Comparison of ENCODE assay signal across 9 mouse cellular contexts in the genomic region with DNA sequence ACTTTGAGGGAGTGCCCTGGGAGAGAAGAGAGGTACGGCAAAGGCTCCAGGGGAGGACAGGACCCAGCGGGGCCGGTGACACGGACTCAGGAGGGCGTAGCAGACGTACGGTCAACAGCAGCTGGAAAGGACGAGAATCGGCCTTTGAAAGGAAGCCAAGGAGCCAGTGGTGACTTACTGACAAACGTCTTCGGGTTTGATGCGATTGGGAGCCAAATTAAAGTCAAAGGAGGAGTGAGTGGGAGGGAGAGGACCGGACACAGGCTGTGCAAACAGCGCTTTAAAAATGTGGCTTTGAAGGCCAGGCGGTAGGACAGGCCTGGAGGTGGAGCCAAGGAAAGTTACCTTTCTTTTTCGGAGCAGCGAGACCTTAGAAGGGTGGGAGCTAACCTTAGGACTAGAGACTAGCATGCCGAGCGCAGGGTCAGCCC.
DNase-seq lines count a peak whose midpoint lies in the region; ATAC-seq lines count a peak whose summit lies in the region.
"Had no signal": no experiment of that assay in that cellular context is flagged by ENCODE, and none has a peak within 500 bp of the region (broad histone marks: within the 10 kb centered on the region; RNA-seq: fewer than 3 reads in every experiment).

No protein-coding gene starts in this region.

- peak overlapping the region; percentile 29 for H3K4me3 ChIP-seq in forebrain, embryonic 10.5 days
- H3K4me3 ChIP-seq in forebrain, embryonic 14.5 days (ENCODE audit: low read depth, low read length) = no peak overlapping the region
- H3K4me3 ChIP-seq in intestine, embryonic 16.5 days (ENCODE audit: low read length) = peak overlapping the region; percentile 29

- H3K4me1 ChIP-seq in forebrain, embryonic 10.5 days = peaks cover 32% of the 10 kb centered on the region
- H3K4me1 ChIP-seq in forebrain, embryonic 14.5 days (ENCODE audit: control insufficient read depth, insufficient read depth, low read length) = no peaks in the 10 kb centered on the region
- H3K4me1 ChIP-seq in intestine, embryonic 16.5 days (ENCODE audit: control insufficient read depth, insufficient read depth, low read length) = peaks cover 15% of the 10 kb centered on the region

- H3K9ac ChIP-seq in forebrain, embryonic 14.5 days (ENCODE audit: low read length) = no peak overlapping the region
- peak overlapping the region; percentile 36; the same call in 1 of the 2 replicates for H3K9ac ChIP-seq in intestine, embryonic 16.5 days (ENCODE audit: low read depth, low read length)

- H3K27ac ChIP-seq in forebrain, embryonic 10.5 days = peak overlapping the region; percentile 16; the same call in 1 of the 2 replicates
- H3K27ac ChIP-seq in forebrain, embryonic 14.5 days (ENCODE audit: low read depth, low read length) = no peak overlapping the region
- H3K27ac ChIP-seq in intestine, embryonic 16.5 days (ENCODE audit: low read length) = peak overlapping the region; percentile 43

- no peak for DNase-seq in forebrain, embryonic 10.5 days (ENCODE audit: extremely low spot score, low spot score)
- no peak for DNase-seq in forebrain, embryonic 14.5 days (ENCODE audit: low spot score)
- peak; percentile 50 for DNase-seq in embryo, embryonic 10 days (ENCODE audit: low spot score)
- peak; percentile 48 to 51 for DNase-seq in lung, postnatal 4 days
- no peak for DNase-seq in gastrocnemius, postnatal 10 days
- no peak for DNase-seq in cerebellum, postnatal 10 days
- DNase-seq in MN1 (ENCODE audit: low spot score) = no peak
- DNase-seq: cerebellum, adult 11-12 months had no signal

- H3K4me2 ChIP-seq in forebrain, embryonic 14.5 days (ENCODE audit: low read length) = no peak overlapping the region
- peak overlapping the region; percentile 48 for H3K4me2 ChIP-seq in intestine, embryonic 16.5 days (ENCODE audit: low read depth, low read length)

- H3K9me3 ChIP-seq in forebrain, embryonic 10.5 days = no peaks in the 10 kb centered on the region
- no peaks in the 10 kb centered on the region for H3K9me3 ChIP-seq in forebrain, embryonic 14.5 days (replicated peaks; ENCODE audit: control insufficient read depth, low read length)
- H3K9me3 ChIP-seq in intestine, embryonic 16.5 days (ENCODE audit: control insufficient read depth, low read length) = no peaks in the 10 kb centered on the region

- H3K36me3 ChIP-seq in forebrain, embryonic 10.5 days (replicated peaks) = no peaks in the 10 kb centered on the region
- no peaks in the 10 kb centered on the region for H3K36me3 ChIP-seq in forebrain, embryonic 14.5 days (ENCODE audit: control insufficient read depth, insufficient read depth, low read length)
- no peaks in the 10 kb centered on the region for H3K36me3 ChIP-seq in intestine, embryonic 16.5 days (ENCODE audit: control insufficient read depth, insufficient read depth, low read length)

- peaks cover 39% of the 10 kb centered on the region for H3K27me3 ChIP-seq in forebrain, embryonic 10.5 days (ENCODE audit: poor library complexity, severe bottlenecking)
- H3K27me3 ChIP-seq in forebrain, embryonic 14.5 days (replicated peaks; ENCODE audit: control insufficient read depth, insufficient read depth, low read length) = no peaks in the 10 kb centered on the region; the same call in 1 of the 2 replicates
- no peaks in the 10 kb centered on the region for H3K27me3 ChIP-seq in intestine, embryonic 16.5 days (replicated peaks; ENCODE audit: control insufficient read depth, insufficient read depth, low read length)

- ATAC-seq in forebrain, embryonic 14.5 days = no peak
- ATAC-seq in intestine, embryonic 16.5 days = peak; percentile 26; the same call in 1 of the 2 replicates

- WGBS in forebrain, embryonic 10.5 days = 12% methylated on average over 19 of the region's 19 CpGs
- 18% methylated on average over 19 of the region's 19 CpGs for WGBS in forebrain, embryonic 14.5 days
- WGBS in intestine, embryonic 16.5 days = 26% methylated on average over 19 of the region's 19 CpGs

Comparison
In these comparisons a context has a peak if more than half of its experiments do, and no peak if none do; other contexts are left out.
1. DNase-seq: peak in embryo, embryonic 10 days (single experiment) and lung, postnatal 4 days (2 of 2); none in forebrain, embryonic 10.5 days (single experiment), forebrain, embryonic 14.5 days (single experiment), gastrocnemius, postnatal 10 days (single experiment), cerebellum, postnatal 10 days (0 of 2) and MN1 (single experiment).